Mouse (Mus musculus) naive thymus-derived CD4-positive, alpha-beta T cell, adult 2 months (primary cell): ENCODE data around the gene A430005L14Rik.
A peak's percentile ranks its signal among the peaks of the same experiment; 100 is the strongest.
"Not testable (repeated sequence)": the region's sequence is repeated elsewhere in the genome, so short reads cannot be mapped to it uniquely, and the experiment has no call there.

Experiments
- DNase-seq: peaks from one replicate; pipeline ENCODE4 v3.0.0-alpha.2; 2011; ENCODE audit warnings: low read depth

Gene A430005L14Rik

GRCm38 (mm10) chr4:153956569-153957405 is at the start of gene A430005L14Rik:
Gene A430005L14Rik (plus strand): TSS chr4:153957237.
- DNase-seq: peak; percentile 96

- no peak for DNase-seq
Observed at GRCm38 (mm10) chr4:153907573-153907972, 49.5 kb upstream of the A430005L14Rik start.

- no peak for DNase-seq
Observed at GRCm38 (mm10) chr4:153913635-153914034, 43.4 kb upstream of the A430005L14Rik start.

GRCm38 (mm10) chr4:153917773-153918500 is 39.1 kb upstream of the A430005L14Rik start:
- no peak for DNase-seq

GRCm38 (mm10) chr4:153920517-153921233 is 36.4 kb upstream of the A430005L14Rik start:
- no peak for DNase-seq

- DNase-seq: not testable (repeated sequence)
Observed at GRCm38 (mm10) chr4:153922090-153922489, 34.9 kb upstream of the A430005L14Rik start.

- no peak for DNase-seq
Observed at GRCm38 (mm10) chr4:153928772-153929299, 28.2 kb upstream of the A430005L14Rik start.

- DNase-seq: no peak
Observed at GRCm38 (mm10) chr4:153929425-153929824, 27.6 kb upstream of the A430005L14Rik start.

- no peak for DNase-seq
Observed at GRCm38 (mm10) chr4:153929921-153930320, 27.1 kb upstream of the A430005L14Rik start.

- no peak for DNase-seq
Observed at GRCm38 (mm10) chr4:153943243-153943642, 13.8 kb upstream of the A430005L14Rik start.

- no peak for DNase-seq
Observed at GRCm38 (mm10) chr4:153944261-153944660, 12.8 kb upstream of the A430005L14Rik start.

- no peak for DNase-seq
Observed at GRCm38 (mm10) chr4:153945741-153946140, 11.3 kb upstream of the A430005L14Rik start.

GRCm38 (mm10) chr4:153950372-153950771 is 6.7 kb upstream of the A430005L14Rik start:
- no peak for DNase-seq

GRCm38 (mm10) chr4:153951150-153951549 is 5.9 kb upstream of the A430005L14Rik start:
- DNase-seq: no peak

- DNase-seq: no peak
Observed at GRCm38 (mm10) chr4:153951692-153952091, 5.3 kb upstream of the A430005L14Rik start.

- DNase-seq: no peak
Observed at GRCm38 (mm10) chr4:153955651-153956050, 1.4 kb upstream of the A430005L14Rik start.

- no peak for DNase-seq
Observed at GRCm38 (mm10) chr4:153957444-153958250, 610 bp downstream of the A430005L14Rik start.

- DNase-seq: no peak
Observed at GRCm38 (mm10) chr4:153962631-153963030, 5.6 kb downstream of the A430005L14Rik start.

GRCm38 (mm10) chr4:153966651-153967050 is 9.6 kb downstream of the A430005L14Rik start:
- DNase-seq: no peak

GRCm38 (mm10) chr4:153967556-153967955 is 10.5 kb downstream of the A430005L14Rik start:
- DNase-seq: no peak

- no peak for DNase-seq
Observed at GRCm38 (mm10) chr4:153968063-153968462, 11.0 kb downstream of the A430005L14Rik start.
